Mouse (Mus musculus) ES-Bruce4 (cell line): ENCODE data around the gene Igdcc3.

ENCODE experiments used
- CTCF ChIP-seq: IDR thresholded peaks from one replicate; pipeline ENCODE4 v1.8.1; 2011; ENCODE audit warnings: low read depth, low read length
- EP300 ChIP-seq: IDR thresholded peaks from 2 replicates; pipeline ENCODE4 v1.6.1; 2011; ENCODE audit warnings: low read depth, low read length; ENCODE audit not compliant: insufficient read depth
- POLR2A ChIP-seq: IDR thresholded peaks from one replicate; pipeline ENCODE4 v1.8.1; 2011; ENCODE audit warnings: low read length; ENCODE audit not compliant: insufficient read depth

GRCm38 (mm10) chr9:65175939-65176871 is 35.2 kb downstream of the Igdcc3 start:
- no peak for TF ChIP-seq POLR2A
- TF ChIP-seq CTCF = no peak
- 0 out of 2 replicates have a peak, but pooled peaks have one; percentile 16 for TF ChIP-seq EP300
